Mouse (Mus musculus): Measurements from ENCODE around the gene Nip7. TPM values are rescaled to one million over a fixed set of nuclear protein-coding genes. Genes with fewer than 3 reads are reported as not detected.

Nip7 gene
- polyA plus RNA-seq, 1 experiment from 2014 or later: 102 TPM

DNA sequence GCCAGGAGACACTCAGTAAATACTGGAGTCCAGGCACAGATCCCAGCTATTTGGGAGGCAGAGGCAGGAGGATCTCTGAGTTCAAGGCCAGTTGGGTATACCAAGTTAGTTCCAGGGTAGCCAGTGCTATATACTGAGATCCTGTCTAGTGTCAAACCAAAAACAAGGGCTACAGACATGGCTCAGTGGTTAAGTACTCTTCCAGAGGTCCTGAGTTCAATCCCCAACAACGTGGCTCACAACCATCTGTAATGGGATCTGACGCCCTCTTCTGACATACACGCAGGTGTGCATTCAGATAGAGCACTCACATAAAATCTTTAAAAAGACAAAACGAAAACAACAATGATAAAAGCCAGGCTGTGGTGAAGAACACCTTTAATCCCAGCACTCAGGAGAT lies 7.2 kb upstream of the Nip7 start:
- Histone ChIP-seq H3K27ac (ENCODE audit: low read depth) (no peak overlapping the region), H3K4me2 (ENCODE audit: low read length) (peak overlapping the region; percentile 82), H3K27me3 (replicated peaks; ENCODE audit: control insufficient read depth, insufficient read depth, low read length) (no peaks in the 10 kb centered on the region), H3K4me1 (replicated peaks; ENCODE audit: control insufficient read depth, insufficient read depth, low read length) (no peaks in the 10 kb centered on the region; the same call in 1 of the 2 replicates), H3K4me3 (ENCODE audit: low read depth, low read length) (no peak overlapping the region), H3K36me3 (ENCODE audit: control insufficient read depth, insufficient read depth, low read length) (peaks cover 82% of the 10 kb centered on the region), H3K9ac (ENCODE audit: low read length) (no peak overlapping the region), H3K9me3 (ENCODE audit: control insufficient read depth, low read length) (no peaks in the 10 kb centered on the region)
- 94% methylated on average over 4 of the region's 4 CpGs for WGBS
- ATAC-seq (replicated peaks; ENCODE audit: low FRiP score, low TSS enrichment, low read depth) (no peak), DNase-seq (ENCODE audit: low spot score) (no peak)

DNA sequence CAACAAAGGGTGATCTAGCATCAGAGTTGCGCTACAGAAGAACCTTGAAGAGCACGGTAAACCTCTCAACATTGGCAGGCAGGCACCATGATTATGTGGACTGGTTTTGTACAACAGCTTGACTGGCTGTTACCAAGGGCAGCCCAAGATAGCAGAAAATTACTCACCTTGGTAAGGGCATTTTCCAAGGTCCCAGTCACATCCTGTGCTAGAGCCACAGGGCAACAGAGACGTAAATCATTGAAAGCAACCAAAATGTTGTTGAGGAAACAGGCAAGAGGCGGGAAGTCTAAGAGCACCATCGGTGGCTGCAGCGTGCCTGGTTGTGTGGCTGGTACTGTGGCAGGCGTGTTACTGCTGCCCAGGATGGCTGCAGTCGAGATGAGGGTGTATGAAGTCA lies 4.6 kb upstream of the Nip7 start:
- Histone ChIP-seq H3K9me3 (ENCODE audit: control insufficient read depth, low read length) (no peaks in the 10 kb centered on the region), H3K4me3 (ENCODE audit: low read depth, low read length) (no peak overlapping the region), H3K9ac (ENCODE audit: low read length) (no peak overlapping the region), H3K4me2 (ENCODE audit: low read length) (no peak overlapping the region), H3K36me3 (ENCODE audit: control insufficient read depth, insufficient read depth, low read length) (peaks cover 60% of the 10 kb centered on the region), H3K27ac (ENCODE audit: low read depth) (no peak overlapping the region), H3K27me3 (replicated peaks; ENCODE audit: control insufficient read depth, insufficient read depth, low read length) (no peaks in the 10 kb centered on the region), H3K4me1 (replicated peaks; ENCODE audit: control insufficient read depth, insufficient read depth, low read length) (peaks cover 9% of the 10 kb centered on the region; the same call in 1 of the 2 replicates)
- 97% methylated on average over 8 of the region's 8 CpGs for WGBS
- ATAC-seq (replicated peaks; ENCODE audit: low FRiP score, low TSS enrichment, low read depth): no peak
- no peak for DNase-seq (ENCODE audit: low spot score)

DNA sequence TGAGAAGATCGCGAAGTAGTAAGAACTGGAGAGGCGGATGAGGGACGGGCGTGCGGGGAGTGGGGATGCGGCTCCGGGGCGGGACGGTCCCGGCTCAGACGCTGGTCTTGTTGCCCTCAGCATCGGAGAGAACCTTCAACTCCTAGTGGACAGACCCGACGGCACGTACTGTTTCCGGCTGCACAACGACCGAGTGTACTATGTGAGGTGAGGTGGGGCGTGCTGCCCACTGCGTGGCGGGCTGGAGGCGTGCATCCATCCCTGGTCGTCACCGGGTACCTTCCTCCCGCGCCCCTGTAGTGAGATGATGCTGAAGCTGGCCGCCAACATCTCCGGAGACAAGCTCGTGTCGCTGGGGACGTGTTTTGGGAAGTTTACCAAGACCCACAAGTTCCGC lies 294 bp downstream of the Nip7 start:
- DNase-seq (ENCODE audit: low spot score) (no peak), ATAC-seq (replicated peaks; ENCODE audit: low FRiP score, low TSS enrichment, low read depth) (peak; percentile 64; the same call in 1 of the 2 replicates)
- H3K4me3 ChIP-seq (ENCODE audit: low read depth, low read length): peak overlapping the region; percentile 90
- H3K9ac ChIP-seq (ENCODE audit: low read length): peak overlapping the region; percentile 76
- no peaks in the 10 kb centered on the region for H3K9me3 ChIP-seq (ENCODE audit: control insufficient read depth, low read length)
- whole genome bisulfite sequencing: under 1% methylated on average over 33 of the region's 33 CpGs
- no peak overlapping the region for H3K27ac ChIP-seq (ENCODE audit: low read depth)
- H3K27me3 ChIP-seq (replicated peaks; ENCODE audit: control insufficient read depth, insufficient read depth, low read length): no peaks in the 10 kb centered on the region
- H3K4me1 ChIP-seq (replicated peaks; ENCODE audit: control insufficient read depth, insufficient read depth, low read length): peaks cover 15% of the 10 kb centered on the region; the same call in 1 of the 2 replicates
- peaks cover 50% of the 10 kb centered on the region for H3K36me3 ChIP-seq (ENCODE audit: control insufficient read depth, insufficient read depth, low read length)
- peak overlapping the region; percentile 96 for H3K4me2 ChIP-seq (ENCODE audit: low read length)

DNA sequence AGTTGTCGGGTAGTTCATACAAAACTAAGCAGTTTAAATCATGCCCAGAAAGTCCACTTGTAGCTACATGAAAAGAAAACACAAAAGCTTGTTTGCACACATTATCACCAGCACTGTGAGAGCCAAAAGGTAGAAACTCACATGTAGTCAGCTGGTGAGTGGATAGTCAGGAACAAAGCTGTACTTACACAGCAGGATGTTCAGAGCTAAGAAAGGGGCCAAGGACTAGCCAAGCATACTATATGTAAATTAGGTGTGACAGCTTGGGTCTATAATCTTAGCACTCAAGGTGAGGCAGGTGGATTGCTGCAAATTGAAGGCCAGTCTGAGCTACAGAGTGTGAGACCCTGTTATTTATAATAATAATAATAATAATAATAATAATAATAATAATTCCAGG lies 5.9 kb downstream of the Nip7 start:
- Histone ChIP-seq H3K9me3 (ENCODE audit: control insufficient read depth, low read length) (no peaks in the 10 kb centered on the region), H3K9ac (ENCODE audit: low read length) (no peak overlapping the region), H3K27me3 (replicated peaks; ENCODE audit: control insufficient read depth, insufficient read depth, low read length) (no peaks in the 10 kb centered on the region), H3K4me3 (ENCODE audit: low read depth, low read length) (no peak overlapping the region), H3K4me1 (replicated peaks; ENCODE audit: control insufficient read depth, insufficient read depth, low read length) (peaks cover 3% of the 10 kb centered on the region; the same call in 1 of the 2 replicates), H3K27ac (ENCODE audit: low read depth) (no peak overlapping the region), H3K36me3 (ENCODE audit: control insufficient read depth, insufficient read depth, low read length) (peaks cover 21% of the 10 kb centered on the region), H3K4me2 (ENCODE audit: low read length) (no peak overlapping the region)
- 84% methylated on average over 1 of the region's 1 CpGs for WGBS
- DNase-seq (ENCODE audit: low spot score): no peak
- ATAC-seq (replicated peaks; ENCODE audit: low FRiP score, low TSS enrichment, low read depth): no peak

DNA sequence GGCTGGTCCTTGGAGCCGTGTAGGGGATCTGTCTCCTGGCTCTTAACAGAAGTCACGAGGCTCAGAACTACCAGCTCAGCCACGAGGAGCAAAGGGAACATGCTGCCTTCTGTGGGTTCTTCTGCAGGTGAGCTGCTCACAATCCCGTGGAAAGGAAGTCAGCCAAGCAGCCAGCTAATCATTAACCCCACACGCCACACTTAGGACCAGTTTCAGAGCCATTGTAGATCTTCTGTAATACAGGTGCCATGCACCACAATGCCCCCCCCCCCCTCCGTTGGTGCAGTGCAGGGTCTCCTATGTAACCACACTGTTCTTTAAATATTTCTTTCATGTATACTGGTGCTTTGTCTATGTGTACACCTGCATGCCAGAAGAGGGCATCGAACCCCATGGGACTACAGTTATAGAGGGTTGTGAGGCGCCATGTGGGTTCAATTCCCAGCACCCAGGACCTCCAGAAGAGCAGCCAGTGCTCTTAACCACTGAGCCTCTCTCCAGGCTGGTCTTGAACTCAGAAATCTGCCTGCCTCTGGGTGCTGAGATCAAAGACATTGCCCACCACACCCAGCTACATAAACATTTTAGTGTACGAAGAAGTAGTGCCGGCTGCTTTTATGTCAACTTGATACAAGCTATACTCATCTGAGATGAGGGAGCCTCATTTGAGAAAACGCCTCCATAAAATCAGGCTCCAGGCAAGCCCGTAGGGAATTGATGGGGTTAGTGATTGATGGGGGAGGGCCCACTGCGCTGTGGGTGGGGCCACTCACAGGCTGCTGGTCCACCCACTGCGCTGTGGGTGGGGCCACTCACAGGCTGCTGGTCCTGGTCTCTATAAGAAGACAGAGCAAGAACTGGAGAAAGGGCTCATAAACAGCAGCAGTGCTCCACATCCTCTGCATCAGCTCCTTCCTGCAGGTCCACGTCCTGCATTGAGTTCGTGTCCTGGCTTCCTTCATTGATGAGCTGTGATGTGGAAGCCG lies 9.1 kb downstream of the Nip7 start, which contains the start of gene Tmed6:
Gene Tmed6, minus strand, starts transcription at position 134 of the 986 bp plus-strand sequence.
- Histone ChIP-seq H3K4me3 (ENCODE audit: low read depth, low read length) (no peak within 1 kb of the TSS), H3K36me3 (ENCODE audit: control insufficient read depth, insufficient read depth, low read length) (peaks cover 20% of the 10 kb centered on the region), H3K27ac (ENCODE audit: low read depth) (no peak within 1 kb of the TSS), H3K4me1 (replicated peaks; ENCODE audit: control insufficient read depth, insufficient read depth, low read length) (no peaks in the 10 kb centered on the region), H3K27me3 (replicated peaks; ENCODE audit: control insufficient read depth, insufficient read depth, low read length) (no peaks in the 10 kb centered on the region), H3K4me2 (ENCODE audit: low read length) (no peak within 1 kb of the TSS), H3K9me3 (ENCODE audit: control insufficient read depth, low read length) (no peaks in the 10 kb centered on the region), H3K9ac (ENCODE audit: low read length) (no peak within 1 kb of the TSS)
- ATAC-seq (replicated peaks; ENCODE audit: low FRiP score, low TSS enrichment, low read depth): peak; percentile 36; the same call in 1 of the 2 replicates
- WGBS: 50% methylated on average over 17 of the region's 17 CpGs
- DNase-seq (ENCODE audit: low spot score): no peak

DNA sequence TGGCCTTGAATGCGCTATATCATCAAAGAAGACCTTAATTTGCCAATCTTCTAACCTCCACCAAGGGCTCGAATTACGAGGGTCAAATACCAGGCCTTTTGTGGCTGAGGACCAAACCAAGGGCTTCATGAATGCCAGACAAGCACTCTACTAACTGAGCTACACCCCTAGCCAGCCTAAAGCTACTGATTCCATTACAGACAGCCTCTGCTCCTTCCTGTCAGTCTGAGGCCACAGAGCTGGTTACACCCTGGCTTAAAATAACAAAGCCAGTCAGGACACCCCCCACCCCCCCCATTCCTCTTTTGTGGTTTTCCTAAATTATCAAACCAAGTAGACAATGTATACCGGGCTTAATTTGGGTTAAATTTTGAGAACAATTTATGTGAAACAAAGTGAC lies 17.0 kb downstream of the Nip7 start:
- Histone ChIP-seq H3K27ac (ENCODE audit: low read depth) (no peak overlapping the region), H3K4me1 (replicated peaks; ENCODE audit: control insufficient read depth, insufficient read depth, low read length) (no peaks in the 10 kb centered on the region), H3K36me3 (ENCODE audit: control insufficient read depth, insufficient read depth, low read length) (peaks cover 83% of the 10 kb centered on the region), H3K4me3 (ENCODE audit: low read depth, low read length) (no peak overlapping the region), H3K9me3 (ENCODE audit: control insufficient read depth, low read length) (no peaks in the 10 kb centered on the region), H3K4me2 (ENCODE audit: low read length) (no peak overlapping the region), H3K27me3 (replicated peaks; ENCODE audit: control insufficient read depth, insufficient read depth, low read length) (no peaks in the 10 kb centered on the region), H3K9ac (ENCODE audit: low read length) (no peak overlapping the region)
- no peak for ATAC-seq (replicated peaks; ENCODE audit: low FRiP score, low TSS enrichment, low read depth)
- DNase-seq (ENCODE audit: low spot score): no peak
- WGBS: 82% methylated on average over 4 of the region's 4 CpGs

DNA sequence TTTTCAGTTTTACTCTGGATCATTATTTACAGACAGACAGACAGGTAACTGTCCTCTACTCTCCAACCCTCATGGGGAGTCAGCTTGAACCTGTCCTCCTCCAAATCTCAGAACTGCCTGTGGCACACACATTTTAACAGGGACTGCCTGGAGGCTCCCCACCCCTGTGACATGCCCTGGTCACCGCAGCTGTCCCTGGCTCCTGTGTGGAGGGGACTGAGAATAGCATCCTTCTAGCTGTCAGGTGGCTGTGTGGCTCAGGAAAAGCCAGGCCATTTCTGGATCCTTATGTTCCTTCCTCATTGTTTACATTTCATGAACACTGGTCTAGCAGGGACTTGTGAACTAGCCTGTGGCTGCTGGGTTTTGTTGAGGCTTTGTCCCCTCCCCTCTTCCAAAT lies 17.5 kb downstream of the Nip7 start:
- Histone ChIP-seq H3K27ac (ENCODE audit: low read depth) (no peak overlapping the region), H3K4me2 (ENCODE audit: low read length) (no peak overlapping the region), H3K4me3 (ENCODE audit: low read depth, low read length) (no peak overlapping the region), H3K4me1 (replicated peaks; ENCODE audit: control insufficient read depth, insufficient read depth, low read length) (no peaks in the 10 kb centered on the region), H3K9me3 (ENCODE audit: control insufficient read depth, low read length) (no peaks in the 10 kb centered on the region), H3K27me3 (replicated peaks; ENCODE audit: control insufficient read depth, insufficient read depth, low read length) (no peaks in the 10 kb centered on the region), H3K36me3 (ENCODE audit: control insufficient read depth, insufficient read depth, low read length) (peaks cover 84% of the 10 kb centered on the region), H3K9ac (ENCODE audit: low read length) (no peak overlapping the region)
- 74% methylated on average over 1 of the region's 1 CpGs for WGBS
- no peak for ATAC-seq (replicated peaks; ENCODE audit: low FRiP score, low TSS enrichment, low read depth)
- no peak for DNase-seq (ENCODE audit: low spot score)

DNA sequence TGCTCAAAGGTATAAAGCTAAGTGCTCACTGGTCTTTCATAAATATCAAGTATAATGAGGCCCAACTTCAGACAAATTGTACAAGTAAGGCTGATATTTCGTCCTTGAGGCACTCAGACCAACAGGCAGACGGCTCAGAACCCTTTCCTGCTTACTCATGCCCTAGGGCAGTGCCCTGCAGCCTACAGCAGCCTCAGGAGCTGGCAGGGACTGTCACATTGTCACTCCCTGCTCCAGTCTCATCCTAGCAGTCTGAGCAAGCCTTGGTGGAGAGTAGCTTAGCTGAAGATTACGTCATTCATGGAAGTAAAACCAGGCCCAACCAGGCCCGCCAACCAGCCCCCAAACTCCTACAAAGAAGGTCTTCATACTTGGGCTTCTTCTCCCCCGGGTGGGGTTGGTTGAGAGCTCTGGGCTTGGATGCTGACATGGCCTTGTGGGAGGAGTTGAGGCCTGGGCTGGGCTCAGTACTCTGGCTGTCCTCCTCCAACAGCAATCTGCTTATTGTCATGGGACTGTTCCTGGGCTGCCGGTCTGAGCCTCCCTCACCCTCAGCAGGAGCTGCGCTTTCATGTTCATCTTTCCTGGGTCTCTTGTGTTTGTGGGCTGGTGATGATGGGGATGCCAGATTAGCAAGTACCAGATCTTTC lies 19.7 kb downstream of the Nip7 start:
- ATAC-seq (replicated peaks; ENCODE audit: low FRiP score, low TSS enrichment, low read depth) (no peak), DNase-seq (ENCODE audit: low spot score) (no peak)
- Histone ChIP-seq H3K9me3 (ENCODE audit: control insufficient read depth, low read length) (no peaks in the 10 kb centered on the region), H3K9ac (ENCODE audit: low read length) (no peak overlapping the region), H3K4me3 (ENCODE audit: low read depth, low read length) (no peak overlapping the region), H3K4me2 (ENCODE audit: low read length) (no peak overlapping the region), H3K4me1 (replicated peaks; ENCODE audit: control insufficient read depth, insufficient read depth, low read length) (no peaks in the 10 kb centered on the region), H3K27me3 (replicated peaks; ENCODE audit: control insufficient read depth, insufficient read depth, low read length) (no peaks in the 10 kb centered on the region), H3K27ac (ENCODE audit: low read depth) (no peak overlapping the region), H3K36me3 (ENCODE audit: control insufficient read depth, insufficient read depth, low read length) (peaks cover 88% of the 10 kb centered on the region)
- 74% methylated on average over 7 of the region's 7 CpGs for WGBS
